Mouse (Mus musculus): ENCODE results near the gene Arhgap22.

Arhgap22 gene

GRCm38 (mm10) chr14:33213823-33214766 lies at the start of gene Arhgap22:
Gene Arhgap22, plus strand, starts transcription at chr14:33214026.
- DNase-seq (ENCODE audit: low read depth, low spot score): peak; percentile 47

- no peak for DNase-seq (ENCODE audit: low read depth, low spot score)
Measured at GRCm38 (mm10) chr14:33168750-33169149, 45.1 kb upstream of the Arhgap22 start.

GRCm38 (mm10) chr14:33171942-33172341 lies 41.9 kb upstream of the Arhgap22 start:
- DNase-seq (ENCODE audit: low read depth, low spot score): no peak

GRCm38 (mm10) chr14:33175059-33175821 lies 38.6 kb upstream of the Arhgap22 start:
- DNase-seq (ENCODE audit: low read depth, low spot score): no peak

- DNase-seq (ENCODE audit: low read depth, low spot score): no peak
Measured at GRCm38 (mm10) chr14:33180102-33180501, 33.7 kb upstream of the Arhgap22 start.

GRCm38 (mm10) chr14:33185068-33185800 lies 28.6 kb upstream of the Arhgap22 start, which contains the start of gene Wdfy4:
Gene Wdfy4, minus strand, starts transcription at chr14:33185508.
- no peak for DNase-seq (ENCODE audit: low read depth, low spot score)

- no peak for DNase-seq (ENCODE audit: low read depth, low spot score)
Measured at GRCm38 (mm10) chr14:33187201-33187600, 26.6 kb upstream of the Arhgap22 start.

GRCm38 (mm10) chr14:33189230-33189629 lies 24.6 kb upstream of the Arhgap22 start:
- no peak for DNase-seq (ENCODE audit: low read depth, low spot score)

- no peak for DNase-seq (ENCODE audit: low read depth, low spot score)
Measured at GRCm38 (mm10) chr14:33189849-33190423, 23.9 kb upstream of the Arhgap22 start.

GRCm38 (mm10) chr14:33190646-33191045 lies 23.2 kb upstream of the Arhgap22 start:
- no peak for DNase-seq (ENCODE audit: low read depth, low spot score)

- no peak for DNase-seq (ENCODE audit: low read depth, low spot score)
Measured at GRCm38 (mm10) chr14:33193762-33194161, 20.1 kb upstream of the Arhgap22 start.

- DNase-seq (ENCODE audit: low read depth, low spot score): no peak
Measured at GRCm38 (mm10) chr14:33194241-33194640, 19.6 kb upstream of the Arhgap22 start.

- no peak for DNase-seq (ENCODE audit: low read depth, low spot score)
Measured at GRCm38 (mm10) chr14:33202161-33202560, 11.7 kb upstream of the Arhgap22 start.

- DNase-seq (ENCODE audit: low read depth, low spot score): no peak
Measured at GRCm38 (mm10) chr14:33202885-33203284, 10.9 kb upstream of the Arhgap22 start.

GRCm38 (mm10) chr14:33203777-33204176 lies 10.0 kb upstream of the Arhgap22 start:
- no peak for DNase-seq (ENCODE audit: low read depth, low spot score)

- DNase-seq (ENCODE audit: low read depth, low spot score): no peak
Measured at GRCm38 (mm10) chr14:33205280-33205965, 8.4 kb upstream of the Arhgap22 start.

- DNase-seq (ENCODE audit: low read depth, low spot score): no peak
Measured at GRCm38 (mm10) chr14:33207011-33207410, 6.8 kb upstream of the Arhgap22 start.

GRCm38 (mm10) chr14:33208331-33208730 lies 5.5 kb upstream of the Arhgap22 start:
- no peak for DNase-seq (ENCODE audit: low read depth, low spot score)

GRCm38 (mm10) chr14:33210806-33211205 lies 3.0 kb upstream of the Arhgap22 start:
- no peak for DNase-seq (ENCODE audit: low read depth, low spot score)

- no peak for DNase-seq (ENCODE audit: low read depth, low spot score)
Measured at GRCm38 (mm10) chr14:33212271-33212957, 1.4 kb upstream of the Arhgap22 start.
